ENCODE assay signal across 16 mouse cellular contexts in the genomic region with DNA sequence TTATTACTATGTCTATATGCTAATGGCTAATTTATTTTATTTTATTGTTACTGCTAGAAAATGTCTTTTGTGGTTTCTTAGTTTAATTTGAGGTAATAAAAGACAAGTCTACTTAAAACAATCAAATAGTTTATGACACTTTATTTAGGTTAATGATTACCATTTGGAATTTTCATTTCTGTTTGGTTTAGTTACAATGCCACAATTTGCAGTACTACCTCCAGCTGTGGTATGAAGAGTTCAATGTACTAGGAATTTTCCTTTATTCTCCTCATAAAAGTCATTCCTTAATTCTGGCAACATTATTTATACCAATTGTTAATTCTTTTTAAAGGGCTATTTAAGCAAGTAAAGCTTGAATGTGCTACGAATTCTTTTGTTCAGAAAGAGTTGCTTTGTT.
"Had no signal": no experiment of that assay in that cellular context is flagged by ENCODE, and none has a peak within 500 bp of the region (broad histone marks: within the 10 kb centered on the region; RNA-seq: fewer than 3 reads in every experiment).

No protein-coding gene starts in this region.

- H3K4me3 ChIP-seq: neural tube, embryonic 13.5 days; neural tube, embryonic 15.5 days; stomach, embryonic 15.5 days had no signal

- H3K4me2 ChIP-seq: neural tube, embryonic 13.5 days; neural tube, embryonic 15.5 days; stomach, embryonic 15.5 days had no signal

- DNase-seq: retina, postnatal 1 day; right cerebral cortex, adult 18-20 months; right cerebral cortex, postnatal 14 days; right cerebral cortex, postnatal 25 days; right cerebral cortex, postnatal 4 days; spleen, adult 18-20 months; thymus, adult 18-20 months; thymus, adult 2 months; thymus, postnatal 14 days; thymus, postnatal 25 days; thymus, postnatal 36 days; thymus, postnatal 4 days had no signal

- H3K4me1 ChIP-seq: neural tube, embryonic 13.5 days; neural tube, embryonic 15.5 days; stomach, embryonic 15.5 days had no signal

- H3K9me3 ChIP-seq: neural tube, embryonic 13.5 days; neural tube, embryonic 15.5 days; stomach, embryonic 15.5 days had no signal

- H3K27ac ChIP-seq: neural tube, embryonic 13.5 days; neural tube, embryonic 15.5 days; stomach, embryonic 15.5 days; stomach, postnatal 0 days had no signal

- H3K9ac ChIP-seq: neural tube, embryonic 13.5 days; neural tube, embryonic 15.5 days; stomach, embryonic 15.5 days had no signal

- H3K36me3 ChIP-seq: neural tube, embryonic 13.5 days; neural tube, embryonic 15.5 days; stomach, embryonic 15.5 days had no signal

- H3K27me3 ChIP-seq: neural tube, embryonic 13.5 days; neural tube, embryonic 15.5 days; stomach, embryonic 15.5 days had no signal
